Mouse (Mus musculus): ENCODE data around the gene Traip.

Gene Traip

DNA sequence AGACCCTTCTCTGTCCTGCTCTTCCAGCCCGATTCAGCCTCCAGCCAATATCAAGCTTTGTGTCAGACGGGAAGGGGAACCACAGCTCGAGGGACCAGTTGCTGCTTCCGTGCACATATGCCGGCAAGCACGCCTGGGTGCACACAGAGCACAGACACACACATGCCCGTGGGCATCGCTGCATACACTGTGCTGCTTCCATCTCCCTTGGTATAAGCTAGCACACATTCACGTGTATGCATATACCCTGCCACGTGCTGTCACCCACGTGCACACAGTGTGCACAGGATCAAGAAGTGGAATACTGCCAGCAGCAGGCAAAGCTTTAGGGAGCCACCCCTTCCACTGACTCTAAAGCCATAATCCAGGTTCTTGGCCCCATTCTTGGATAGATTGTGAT lies 15.8 kb upstream of the Traip start:
- in situ Hi-C loops (cut with MboI), result no loop called here

DNA sequence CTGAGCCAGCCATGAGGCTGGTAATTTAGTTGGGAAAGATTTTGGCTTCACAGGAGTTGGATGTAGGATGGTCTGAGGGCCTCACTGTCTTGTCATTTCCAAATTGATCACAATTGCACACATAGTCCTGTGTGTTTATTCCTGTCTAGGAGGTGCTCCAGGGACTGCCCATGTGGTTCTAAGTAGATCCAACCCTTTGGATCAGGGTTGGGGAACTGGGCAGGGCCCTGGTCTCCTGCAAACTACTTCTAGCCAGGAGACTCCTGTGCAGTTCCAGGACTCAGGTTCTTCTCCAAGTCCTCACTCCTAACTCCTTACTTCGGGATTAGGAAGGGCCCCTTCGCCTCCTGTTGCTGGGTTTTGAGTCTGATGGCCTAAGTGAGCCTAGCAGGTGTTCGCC lies 14.6 kb upstream of the Traip start, which contains the start of gene Camkv:
Gene Camkv (plus strand): TSS at position 301 of the 400 bp plus-strand sequence.
- in situ Hi-C loops (cut with MboI), result no loop called here

DNA sequence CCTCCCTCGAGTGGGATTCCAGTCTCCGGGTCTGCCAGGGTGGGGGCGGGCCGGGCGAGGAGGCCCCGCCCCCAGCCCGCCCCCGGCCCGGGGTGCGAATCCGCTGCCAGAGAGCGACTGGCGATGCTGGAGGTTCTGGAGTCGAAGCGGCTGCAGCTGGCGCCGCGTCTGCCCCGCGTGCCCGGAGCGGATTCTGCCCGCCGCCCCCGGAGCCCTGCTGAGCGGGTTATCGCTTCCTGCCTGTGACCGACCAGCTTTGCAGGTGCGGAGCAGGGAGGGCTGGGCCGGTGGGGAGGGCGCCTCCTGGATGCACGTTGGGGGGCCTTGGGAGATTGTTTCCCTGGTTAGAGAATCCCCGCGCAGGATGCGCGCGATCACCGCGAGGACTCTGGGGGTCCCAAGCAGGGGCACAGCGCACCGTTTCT lies 14.1 kb upstream of the Traip start:
- in situ Hi-C loops (cut with MboI), result no loop called here

DNA sequence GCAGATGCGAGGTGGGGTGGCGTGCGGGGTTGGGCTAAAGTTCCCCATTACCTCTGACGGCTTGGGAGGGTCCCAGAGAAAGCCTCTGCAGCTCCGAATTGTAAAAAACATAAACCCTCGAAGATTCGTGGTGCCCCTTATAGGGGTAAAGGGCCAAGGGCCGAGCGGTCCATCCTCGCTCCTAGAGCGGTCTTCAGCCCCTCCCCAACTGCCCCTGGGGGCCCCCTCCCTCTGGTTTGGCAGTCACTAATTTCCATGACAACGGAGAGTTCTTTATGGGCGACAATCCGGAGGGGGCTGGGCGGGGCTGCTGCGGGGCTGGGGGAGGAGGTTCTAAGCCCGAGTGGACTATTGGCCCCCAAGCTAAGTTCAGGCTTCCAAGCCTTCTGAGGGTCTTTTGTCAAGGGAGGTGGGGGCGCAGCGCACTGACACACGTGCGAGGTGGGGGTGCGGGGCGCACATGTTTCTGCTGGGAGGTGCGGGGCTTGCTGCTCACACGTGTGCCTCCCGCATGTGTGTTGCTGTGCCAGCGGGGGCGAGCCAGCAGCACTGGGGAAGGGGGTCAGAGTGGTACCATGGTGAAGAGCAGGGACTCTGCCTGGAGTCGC lies 13.6 kb upstream of the Traip start:
- in situ Hi-C loops (cut with MboI), result no loop called here

DNA sequence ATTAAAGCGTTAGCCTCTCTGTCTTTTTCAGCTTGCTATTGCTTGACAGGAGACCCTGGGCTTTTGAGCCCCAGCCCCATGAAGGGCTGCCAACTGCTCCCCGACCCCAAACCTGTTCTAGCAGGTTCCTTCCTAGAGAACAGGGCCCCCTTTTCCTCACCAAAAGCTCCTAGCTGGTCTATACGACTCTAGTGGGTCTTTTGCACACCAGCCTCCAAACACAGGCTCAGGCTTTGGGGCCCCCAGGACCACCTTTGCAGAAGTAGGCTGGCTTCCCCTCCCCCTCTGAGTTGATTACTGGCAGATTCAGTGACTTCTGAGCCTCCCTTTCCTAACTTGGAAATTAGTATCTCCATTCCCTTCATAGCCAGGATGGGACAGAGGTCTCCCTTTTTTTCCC lies 13.1 kb upstream of the Traip start:
- in situ Hi-C loops (cut with MboI), result no loop called here

DNA sequence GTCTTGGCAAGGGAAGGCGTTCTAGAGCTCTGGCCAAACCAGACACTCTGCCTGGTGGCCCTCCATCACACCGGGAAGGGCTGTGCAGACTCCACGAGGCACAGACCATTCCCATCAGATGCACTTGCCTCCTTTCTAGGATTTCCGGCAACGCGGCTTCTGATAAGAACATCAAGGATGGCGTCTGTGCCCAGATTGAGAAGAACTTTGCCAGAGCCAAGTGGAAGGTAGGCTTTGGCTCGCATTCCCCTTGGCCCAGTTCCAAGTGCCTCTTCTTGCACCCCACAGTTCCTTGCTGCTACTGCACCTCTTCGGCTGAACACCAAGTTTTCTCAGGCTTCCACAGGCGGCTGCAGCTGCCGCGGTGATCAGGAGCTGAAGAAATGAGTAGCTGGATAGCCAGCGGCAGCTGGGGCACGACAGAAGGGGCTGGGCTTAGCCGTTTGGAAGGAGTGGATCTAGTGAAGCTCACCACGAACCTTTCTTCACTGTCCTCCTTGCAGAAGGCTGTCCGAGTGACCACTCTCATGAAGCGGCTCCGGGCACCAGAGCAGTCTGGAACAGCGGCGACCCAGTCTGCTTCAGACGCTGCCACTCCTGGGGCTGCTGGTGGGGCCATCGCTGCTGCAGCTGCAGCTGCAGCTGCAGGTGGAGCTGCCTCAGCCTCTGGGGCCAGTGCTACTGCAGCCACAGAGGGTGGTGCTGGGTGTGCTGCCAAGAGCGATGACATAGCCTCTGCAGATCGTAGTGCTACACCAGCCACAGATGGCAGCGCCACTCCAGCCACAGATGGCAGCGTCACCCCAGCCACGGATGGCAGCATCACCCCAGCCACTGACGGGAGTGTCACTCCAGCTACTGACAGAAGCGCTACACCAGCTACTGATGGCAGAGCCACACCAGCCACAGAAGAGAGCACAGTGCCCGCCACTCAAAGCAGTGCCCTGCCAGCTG lies 2.4 kb upstream of the Traip start:
- in situ Hi-C loops (cut with MboI), result no loop called here

DNA sequence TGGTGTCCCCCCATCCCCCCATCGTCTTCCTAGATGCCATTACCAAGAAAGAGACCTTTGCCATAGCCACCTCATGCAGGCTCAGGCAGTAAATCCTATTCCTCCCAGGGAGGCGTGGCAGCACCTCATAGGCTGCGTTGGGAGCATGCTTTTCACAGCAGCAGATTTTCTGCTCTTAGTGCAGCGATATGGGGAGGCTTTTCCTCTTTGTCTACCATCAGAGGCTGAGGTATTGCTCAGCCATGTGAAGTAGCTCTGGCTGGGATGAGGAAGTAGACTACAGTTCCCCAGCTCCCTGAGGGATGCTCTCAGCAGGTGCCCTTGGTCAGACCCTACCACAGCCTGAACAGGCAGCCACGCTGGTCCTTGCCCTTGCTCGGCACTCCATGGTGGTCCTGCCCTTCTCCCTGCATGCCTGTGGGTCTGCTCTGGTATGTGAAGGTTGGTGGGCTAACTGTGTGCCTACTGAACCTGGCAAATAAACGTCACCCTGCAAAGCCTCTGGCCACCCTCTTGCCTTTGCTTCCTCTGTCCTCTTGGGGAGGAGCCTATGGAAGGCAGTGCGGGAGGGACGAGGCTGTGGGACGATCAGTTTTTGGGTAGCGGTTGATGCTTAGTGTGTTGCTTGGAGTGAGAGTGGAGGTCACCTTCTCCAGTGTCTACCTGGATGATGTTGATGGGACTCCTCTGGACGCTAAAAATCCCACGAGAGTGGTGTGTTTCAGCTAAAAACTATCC lies 583 bp upstream of the Traip start:
- in situ Hi-C loops (cut with MboI), result no loop called here

DNA sequence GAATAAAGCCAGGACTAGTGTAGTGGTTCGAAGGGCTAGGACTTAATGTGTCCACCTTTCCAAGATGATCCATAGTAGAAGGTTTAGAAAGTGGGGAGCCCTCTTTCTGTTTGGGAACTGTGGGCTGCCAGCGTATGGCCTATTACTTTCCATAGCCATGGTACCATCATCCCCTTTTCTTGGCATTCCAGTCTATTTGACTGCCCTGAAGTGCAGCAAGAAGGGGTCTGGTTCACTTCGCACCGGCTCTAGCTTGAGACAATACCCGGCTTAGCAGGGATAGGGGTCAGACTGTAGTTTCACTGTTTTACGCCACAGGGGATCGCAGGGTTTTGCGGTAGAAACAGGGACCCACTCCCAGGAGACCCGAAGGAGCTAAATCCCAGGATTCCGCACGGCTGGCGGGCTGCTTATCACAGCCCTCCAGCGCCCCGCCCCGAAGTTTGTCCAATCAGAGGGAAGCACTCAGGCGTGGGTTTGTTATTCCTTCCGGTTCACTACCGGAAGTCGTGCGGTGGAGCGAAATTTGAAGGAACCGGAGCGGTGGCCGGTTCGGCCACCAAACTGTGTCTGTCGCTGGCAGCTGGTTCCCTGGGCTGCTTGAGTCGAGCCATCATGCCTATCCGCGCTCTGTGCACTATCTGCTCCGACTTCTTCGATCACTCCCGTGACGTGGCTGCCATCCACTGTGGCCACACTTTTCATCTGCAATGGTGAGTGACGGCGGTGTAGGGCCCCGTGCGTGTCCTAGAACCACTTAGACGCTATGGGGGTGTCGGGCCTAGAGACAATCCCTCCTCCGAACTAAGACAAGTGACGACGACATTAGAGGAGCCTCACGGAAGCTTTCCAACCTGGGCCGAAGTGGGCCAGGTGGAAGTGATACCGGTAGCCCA lies 772 bp downstream of the Traip start:
- in situ Hi-C loops (cut with MboI), result no loop called here

DNA sequence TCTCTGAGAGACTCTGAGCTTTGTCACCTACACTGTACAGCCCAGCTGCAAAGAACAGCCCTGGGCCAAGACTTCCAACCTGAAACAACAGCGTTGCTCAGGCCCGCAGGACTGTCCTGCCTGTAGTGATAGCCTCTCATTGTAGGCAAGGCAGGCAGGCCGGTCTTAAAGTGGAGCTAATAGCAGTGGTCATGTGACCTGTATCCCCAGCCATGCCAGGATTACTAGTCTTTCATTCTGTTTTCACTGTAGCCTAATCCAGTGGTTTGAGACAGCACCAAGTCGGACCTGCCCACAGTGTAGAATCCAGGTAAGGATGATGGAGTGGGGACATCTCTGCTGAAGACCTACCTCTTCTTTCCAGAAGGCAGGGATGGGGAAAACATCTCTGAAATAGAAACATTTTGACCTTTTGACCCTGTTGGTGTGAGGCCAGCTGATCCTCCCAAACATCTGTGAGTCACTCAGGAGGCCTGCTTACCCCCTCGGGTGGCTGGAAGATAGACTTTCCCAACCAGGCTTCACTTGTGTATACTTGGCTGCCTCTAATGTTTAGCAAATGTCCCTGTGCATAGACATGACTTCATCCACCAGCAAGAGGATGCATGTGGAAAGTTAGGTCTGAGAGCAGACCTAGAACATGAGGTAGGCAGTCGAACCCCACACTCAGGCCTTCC lies 5.8 kb downstream of the Traip start:
- in situ Hi-C loops (cut with MboI), result no loop called here

DNA sequence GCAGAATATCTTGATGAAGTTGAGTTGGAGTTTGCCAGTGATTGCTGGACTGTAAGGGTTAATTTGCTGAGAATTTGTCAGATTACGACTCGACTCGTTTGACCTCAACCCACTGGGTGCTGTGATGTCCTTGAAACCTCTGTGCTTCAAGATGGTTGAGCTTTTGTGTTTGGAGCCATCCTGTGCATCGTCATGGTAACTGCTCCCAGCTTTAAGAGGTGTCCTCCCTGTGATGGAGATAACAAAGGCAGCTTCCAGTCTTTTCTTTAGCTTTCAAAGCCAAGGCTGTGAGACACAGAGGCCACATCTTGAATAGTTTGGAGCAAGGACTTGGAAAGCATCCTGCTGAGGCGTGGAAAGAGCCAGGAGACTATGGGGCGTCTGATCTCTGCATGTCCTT lies 7.2 kb downstream of the Traip start:
- in situ Hi-C loops (cut with MboI), result no loop called here

DNA sequence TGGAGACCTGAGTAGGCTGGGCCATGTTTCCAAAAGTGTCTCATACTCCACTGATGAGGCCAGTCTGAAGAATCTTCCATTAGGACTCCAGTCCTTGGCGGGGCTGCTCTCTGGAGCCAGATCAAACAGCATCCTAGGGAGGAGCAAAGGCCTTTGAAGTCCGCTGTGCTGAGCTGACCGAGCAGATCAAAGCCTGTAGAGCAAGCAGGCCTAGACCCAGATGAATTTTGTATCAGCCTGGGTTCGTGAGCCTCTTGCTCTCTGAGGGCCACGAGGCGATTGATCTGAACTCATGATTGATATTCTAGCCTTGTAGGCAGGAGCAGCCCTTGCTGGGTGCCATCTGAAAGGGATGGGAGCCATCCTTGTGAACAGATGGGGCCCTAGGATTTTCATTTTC lies 10.0 kb downstream of the Traip start:
- in situ Hi-C loops (cut with MboI), result no loop called here

DNA sequence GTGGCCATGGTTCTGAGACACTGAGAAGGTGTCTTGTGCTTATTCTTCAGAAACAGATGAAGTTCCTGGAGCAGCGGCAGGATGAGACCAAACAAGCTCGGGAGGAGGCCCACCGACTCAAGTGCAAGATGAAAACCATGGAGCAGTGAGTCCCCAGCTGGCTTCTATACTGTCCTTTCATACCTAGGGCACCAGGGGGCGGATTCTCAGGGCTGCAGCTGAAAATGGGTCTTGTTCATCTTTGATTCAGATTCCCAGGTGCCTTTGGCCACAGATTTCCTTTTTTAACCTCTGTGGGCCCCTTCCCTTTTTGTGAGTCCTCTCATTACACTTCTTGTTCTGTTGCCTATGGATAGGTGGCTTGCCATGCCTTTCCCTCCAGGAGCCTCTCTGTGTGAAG lies 11.0 kb downstream of the Traip start:
- in situ Hi-C loops (cut with MboI), result no loop called here

DNA sequence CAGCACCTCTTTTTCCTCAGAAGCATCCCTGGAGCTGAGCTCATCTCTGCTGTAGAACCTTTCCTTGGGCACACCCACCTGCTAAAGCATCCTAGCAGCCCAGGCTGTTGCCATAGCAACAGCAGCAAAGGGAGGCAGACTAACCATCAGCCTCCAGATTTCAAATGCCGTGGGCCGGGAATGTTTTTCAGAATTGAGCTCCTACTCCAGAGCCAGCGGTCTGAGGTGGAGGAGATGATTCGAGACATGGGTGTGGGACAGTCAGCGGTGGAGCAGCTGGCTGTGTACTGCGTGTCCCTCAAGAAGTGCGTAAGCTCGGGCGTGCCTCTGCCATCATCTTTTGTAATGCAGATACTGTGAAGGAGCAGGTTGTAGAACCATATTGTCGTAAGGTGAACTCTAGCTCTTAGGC lies 11.4 kb downstream of the Traip start:
- in situ Hi-C loops (cut with MboI), result no loop called here

DNA sequence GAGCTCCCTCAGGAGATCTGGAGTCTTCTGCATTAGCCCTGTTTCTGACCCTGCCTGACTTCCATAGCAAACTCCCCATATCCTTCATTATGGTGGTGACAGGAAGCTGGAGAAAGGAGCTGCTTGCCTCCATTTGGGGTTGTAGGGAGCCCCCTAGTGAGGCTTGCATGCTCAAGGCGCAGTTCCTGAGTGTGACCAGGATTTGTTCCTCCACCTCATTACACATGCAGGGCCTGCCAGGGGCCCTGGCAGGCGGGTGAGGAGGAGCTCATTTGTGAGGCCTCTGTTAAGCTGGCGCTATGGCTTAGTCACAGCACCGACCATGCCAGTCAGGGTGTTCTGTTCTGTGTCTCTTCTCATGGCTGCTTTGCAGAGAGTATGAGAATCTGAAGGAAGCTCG lies 11.9 kb downstream of the Traip start:
- in situ Hi-C loops (cut with MboI), result no loop called here

DNA sequence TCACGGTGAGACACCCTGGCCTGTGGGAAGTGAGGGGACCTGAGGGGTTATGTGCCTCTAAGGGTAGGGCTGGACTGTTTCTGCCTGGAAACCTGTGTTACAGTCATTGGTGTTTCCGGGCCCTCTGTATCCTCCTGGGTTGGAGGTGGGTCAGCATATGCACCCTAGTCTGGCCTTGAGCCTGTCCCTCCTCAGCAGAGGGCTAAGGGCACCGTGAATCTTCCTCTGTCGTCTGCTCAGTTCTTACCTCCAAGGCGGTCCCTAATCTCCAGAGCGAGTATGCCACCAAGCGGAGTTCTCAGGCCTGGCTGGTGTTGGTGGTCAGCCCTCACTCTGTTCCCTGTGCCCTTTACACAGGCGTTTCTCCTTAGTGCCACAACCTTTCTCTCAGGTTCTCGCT lies 13.0 kb downstream of the Traip start:
- in situ Hi-C loops (cut with MboI), result no loop called here

DNA sequence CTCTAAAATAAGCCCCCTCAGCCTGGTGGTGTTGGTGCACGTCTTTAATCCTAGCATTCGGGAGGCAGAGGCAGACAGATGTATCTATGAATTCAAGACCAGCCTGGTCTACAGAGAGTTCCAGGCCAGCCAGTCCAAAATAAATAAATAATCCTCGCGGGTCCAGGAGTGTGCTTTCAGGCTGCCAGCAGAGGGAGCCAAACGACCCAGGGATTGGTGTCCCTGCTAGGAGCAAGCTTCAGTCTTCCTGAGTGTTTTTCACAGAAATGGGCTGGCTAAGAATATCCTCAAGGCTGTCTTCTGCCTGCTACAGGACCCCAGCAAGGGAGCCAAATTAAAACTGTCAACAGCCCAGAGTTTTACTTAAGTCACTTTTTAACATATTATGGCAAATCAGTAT lies 13.8 kb downstream of the Traip start:
- in situ Hi-C loops (cut with MboI), result no loop called here

DNA sequence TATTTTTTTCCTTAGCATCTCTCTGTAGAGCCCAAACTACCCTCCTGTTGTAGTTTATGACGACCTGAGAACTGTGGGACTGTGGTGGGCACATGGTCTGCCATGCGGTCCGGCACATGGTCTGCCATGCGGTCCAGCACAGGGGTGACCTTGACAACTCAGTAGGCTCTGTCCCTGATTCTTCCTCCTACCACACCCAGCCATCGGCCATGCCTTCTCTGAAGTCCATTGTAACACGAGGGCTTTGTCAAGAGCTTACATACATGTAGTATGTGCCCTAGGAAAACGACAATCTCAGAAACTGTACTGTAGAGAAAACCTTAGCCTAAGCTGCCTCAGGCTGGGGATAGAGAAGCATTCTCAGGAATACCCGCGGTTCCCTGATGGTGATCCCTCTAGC lies 14.7 kb downstream of the Traip start:
- in situ Hi-C loops (cut with MboI), result no loop called here

DNA sequence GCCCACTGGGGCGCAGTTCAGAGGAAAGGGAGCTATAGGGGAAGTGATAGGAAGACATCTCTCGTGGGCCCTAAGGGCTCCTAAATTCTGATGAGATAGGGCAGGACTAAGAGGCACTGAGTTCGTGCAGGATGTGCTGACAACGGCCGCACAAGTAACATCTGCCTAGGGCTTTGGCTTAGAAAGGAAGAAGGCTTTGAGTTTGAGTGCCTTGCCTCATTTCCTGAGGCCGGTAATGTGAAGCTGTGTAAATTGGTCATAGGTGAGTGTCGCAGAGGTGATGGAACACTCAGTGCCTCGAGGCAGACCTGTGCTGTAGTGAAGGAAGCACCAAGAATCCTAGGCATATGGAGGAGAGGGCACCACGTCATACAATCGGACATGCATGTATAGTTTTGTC lies 16.7 kb downstream of the Traip start:
- in situ Hi-C loops (cut with MboI), result no loop called here

DNA sequence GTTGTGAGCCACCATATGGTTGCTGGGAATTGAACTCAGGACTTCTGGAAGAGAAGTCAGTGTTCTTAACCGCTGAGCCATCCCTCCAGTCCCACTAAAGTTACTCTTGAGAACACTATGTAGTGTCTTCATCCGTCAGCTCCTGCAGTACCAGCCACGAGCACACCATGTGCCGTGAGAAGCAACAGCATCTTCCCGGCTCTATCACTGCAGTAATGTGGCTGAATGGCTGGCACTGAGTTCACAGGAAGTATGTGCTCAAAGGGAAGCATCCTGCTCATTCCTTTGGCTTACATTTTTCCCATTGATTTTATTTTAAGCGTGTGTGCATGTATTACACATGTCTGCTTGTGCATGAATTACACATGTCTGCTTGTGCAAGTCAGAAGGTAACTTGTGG lies 17.5 kb downstream of the Traip start:
- in situ Hi-C loops (cut with MboI), result no loop called here

DNA sequence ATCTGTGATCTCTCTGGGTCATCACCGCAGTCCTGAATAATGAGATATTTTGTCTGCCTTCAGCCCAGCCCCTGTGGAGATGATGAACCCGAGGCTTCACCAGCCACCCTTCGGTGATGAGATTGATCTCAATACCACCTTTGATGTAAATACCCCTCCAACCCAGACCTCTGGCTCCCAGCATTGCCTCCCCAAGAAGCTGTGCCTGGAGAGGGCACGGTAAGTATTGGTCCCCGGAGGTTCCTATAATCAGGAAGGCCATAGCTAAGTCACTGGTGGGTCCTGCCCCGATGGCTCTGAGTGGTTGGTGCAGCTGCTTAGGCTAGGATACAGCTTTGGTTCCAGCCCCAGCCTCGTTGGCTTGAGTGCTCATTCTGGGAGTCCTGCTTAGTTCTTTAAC lies 18.6 kb downstream of the Traip start:
- in situ Hi-C loops (cut with MboI), result no loop called here

DNA sequence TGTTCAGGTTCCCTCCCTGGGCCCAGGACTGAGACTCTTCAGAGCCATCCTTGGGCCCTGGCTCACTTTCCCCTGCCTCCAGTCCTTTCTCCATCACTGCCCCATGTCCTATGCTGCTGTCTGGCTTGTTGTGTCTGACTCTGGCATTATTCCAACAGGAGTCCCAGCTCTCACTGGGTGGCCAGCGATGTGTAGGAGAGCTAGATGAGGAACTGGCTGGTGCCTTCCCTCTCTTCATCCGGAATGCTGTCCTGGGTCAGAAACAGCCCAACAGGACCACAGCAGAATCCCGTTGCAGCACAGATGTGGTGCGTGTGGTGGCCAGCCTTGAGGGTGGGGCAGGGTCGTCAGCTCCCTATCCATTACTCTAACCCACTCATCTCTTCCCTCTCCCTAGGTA lies 20.4 kb downstream of the Traip start:
- in situ Hi-C loops (cut with MboI), result no loop called here

Measured in mature B cell (primary cell).